Mouse (Mus musculus) spleen, adult 2 months (tissue): ENCODE measurements around the gene Cdr2.

Experiments
- CTCF ChIP-seq: fragments of 200-500 bp; IDR thresholded peaks from 2 replicates; pipeline ENCODE4 v1.5.1; 2011; ENCODE audit warnings: mild to moderate bottlenecking, inconsistent platforms; ENCODE audit not compliant: insufficient read depth, insufficient read length, insufficient replicate concordance; ENCODE audit errors: extremely low read depth
- POLR2A ChIP-seq: fragments of 200-500 bp; IDR thresholded peaks from 2 replicates; pipeline ENCODE4 v1.6.1; 2011; ENCODE audit warnings: low read depth, low read length, inconsistent platforms

DNA sequence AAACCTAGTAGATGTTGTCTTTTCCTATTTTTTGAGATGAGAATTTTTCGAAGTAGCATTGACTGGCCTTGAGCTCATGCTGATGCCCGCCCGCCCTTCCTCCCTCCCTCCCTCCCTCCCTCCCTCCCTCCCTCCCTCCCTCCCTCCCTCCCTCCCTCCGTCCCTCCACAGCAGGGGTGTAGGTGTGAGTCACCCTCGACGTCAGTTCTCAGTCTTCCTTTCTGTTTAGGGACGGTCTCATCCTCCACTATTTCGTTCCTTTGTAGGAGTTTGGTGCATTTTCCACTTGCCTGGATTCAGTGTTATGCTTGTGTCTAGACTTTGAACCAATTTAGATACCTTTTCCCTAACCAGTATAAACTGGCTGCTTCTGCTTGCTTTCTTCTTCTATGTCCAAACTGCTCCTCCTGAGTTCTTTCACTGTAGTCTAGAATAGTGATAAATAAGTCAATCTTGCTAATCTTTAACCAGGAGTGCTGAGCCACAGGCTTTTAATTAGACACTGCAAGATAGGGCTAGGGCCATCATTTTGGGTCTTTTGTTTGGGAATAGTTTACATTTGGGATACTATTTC is 38.1 kb downstream of the Cdr2 start:
- TF ChIP-seq CTCF (no peak), POLR2A (no peak)
